Mouse (Mus musculus) ES-E14 (cell line): ENCODE measurements around the gene Map6. TPM values are rescaled to one million over a fixed set of nuclear protein-coding genes. Genes with fewer than 3 reads are reported as not detected.

Source experiments
- DNase-seq: peaks from one replicate; pipeline ENCODE4 v3.0.0-alpha.2; 2013; ENCODE audit warnings: low read depth, low spot score
- H3K27ac ChIP-seq: 2 replicates; pipeline ENCODE4 v1.5.1; 2012; ENCODE audit warnings: low read depth, mild to moderate bottlenecking, low read length, moderate library complexity, mixed read lengths; ENCODE audit not compliant: poor library complexity, insufficient read depth, severe bottlenecking
- H3K36me3 ChIP-seq: 2 replicates; pipeline ENCODE4 v1.6.1; 2012; ENCODE audit warnings: mild to moderate bottlenecking, low read length, moderate library complexity, mixed read lengths; ENCODE audit not compliant: control insufficient read depth, poor library complexity, insufficient read depth, severe bottlenecking
- H3K4me1 ChIP-seq, 2 experiments: fragments of 150-350 bp in 1 of 2; sonication (generic) in 1 of 2; 2 replicates each; pipeline ENCODE4 v1.6.1; 2012; ENCODE audit warnings: low read length in 2 of 2, mild to moderate bottlenecking in 1 of 2, mixed read lengths in 1 of 2; ENCODE audit not compliant: control insufficient read depth in 2 of 2, insufficient read depth in 2 of 2, poor library complexity in 1 of 2
- H3K4me3 ChIP-seq, 2 experiments: fragments of 150-350 bp in 1 of 2; sonication (generic) in 1 of 2; 2 replicates each; pipeline ENCODE4 v1.5.1; 2012; ENCODE audit warnings: low read length in 2 of 2, low read depth in 1 of 2, mild to moderate bottlenecking in 1 of 2, mixed read lengths in 1 of 2; ENCODE audit not compliant: insufficient read depth in 1 of 2, poor library complexity in 1 of 2, severe bottlenecking in 1 of 2
- H3K9ac ChIP-seq: 2 replicates; pipeline ENCODE4 v1.6.1; 2012; ENCODE audit warnings: low read depth, mild to moderate bottlenecking, low read length, mixed read lengths; ENCODE audit not compliant: poor library complexity, insufficient read depth, severe bottlenecking
- H3K9me3 ChIP-seq: fragments of 150-350 bp; sonication (generic); 2 replicates; pipeline ENCODE4 v1.6.1; 2012; ENCODE audit warnings: low read depth, mild to moderate bottlenecking, low read length; ENCODE audit not compliant: control insufficient read depth, insufficient read depth
- CHD2 ChIP-seq: IDR thresholded peaks from 2 replicates; pipeline ENCODE4 v1.6.1; 2014; ENCODE audit warnings: mild to moderate bottlenecking, low read depth, low read length, inconsistent platforms
- HCFC1 ChIP-seq: IDR thresholded peaks from 2 replicates; pipeline ENCODE4 v1.6.1; 2012; ENCODE audit warnings: low read length, inconsistent platforms, borderline replicate concordance; ENCODE audit not compliant: insufficient read depth
- MAFK ChIP-seq: IDR thresholded peaks from 2 replicates; pipeline ENCODE4 v1.6.1; 2014; ENCODE audit warnings: mild to moderate bottlenecking, low read depth, low read length, inconsistent platforms; ENCODE audit not compliant: insufficient read depth
- ZC3H11A ChIP-seq: IDR thresholded peaks from 2 replicates; pipeline ENCODE4 v1.6.1; 2012; ENCODE audit warnings: low read depth, mild to moderate bottlenecking, inconsistent platforms, low read length, borderline replicate concordance
- ZNF384 ChIP-seq: IDR thresholded peaks from 2 replicates; pipeline ENCODE4 v1.6.1; 2012; ENCODE audit warnings: low read depth, low read length, inconsistent platforms
- in situ Hi-C, 2 experiments: fragments of 600-800 bp; cut with MboI; formaldehyde crosslinking; loops; one replicate each; pipeline ENCODE4 v1.15.1; 2025; ENCODE audit warnings: low sequenced_read_pairs in 2 of 2, inconsistent platforms in 1 of 2; ENCODE audit not compliant: unreplicated experiment in 2 of 2
- total RNA-seq: library from RNA; depleted of rRNA; stranded (reverse); fragments of 300-350 nt; gene quantifications from 2 replicates; pipeline ENCODE4 v1.2.3, GENCODE M21; 2012

The Map6 gene
- total RNA-seq, 1 experiment, result 13.5 TPM

DNA sequence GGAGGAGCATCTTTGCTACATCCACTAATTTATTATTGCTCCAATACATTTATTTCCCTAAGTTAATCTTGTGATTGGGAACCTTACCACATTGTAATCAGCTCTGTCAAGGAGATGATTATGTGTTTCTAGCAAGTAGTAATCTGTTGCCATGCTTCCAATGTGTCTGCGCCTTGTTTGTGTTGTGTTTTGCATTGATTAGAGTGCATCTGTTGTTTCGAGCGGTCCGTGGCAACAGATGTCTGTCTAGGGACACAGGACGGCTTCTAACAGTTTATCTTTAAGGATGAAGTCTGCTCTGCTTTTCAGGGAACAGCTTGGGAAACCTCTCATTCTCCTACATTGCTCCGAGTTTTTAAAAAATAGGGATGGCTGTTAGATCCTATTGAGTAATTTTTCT is 7.9 kb downstream of the Map6 start:
- DNase-seq, result no peak
- Histone ChIP-seq H3K4me3 (no peak overlapping the region), H3K9me3 (no peaks in the 10 kb centered on the region), H3K27ac (no peak overlapping the region), H3K36me3 (0 out of 2 replicates have a peak, but pooled peaks cover 2% of the 10 kb centered on the region), H3K4me1 (peaks cover 0 to 10% of the 10 kb centered on the region in 2 experiments; a peak in 2 of 4 replicates), H3K9ac (no peak overlapping the region)
- in situ Hi-C loops, result no loop called here
- TF ChIP-seq ZNF384 (no peak), ZC3H11A (no peak), MAFK (no peak), HCFC1 (no peak)

GRCm38 (mm10) chr7:99276679-99277078 is 9.4 kb downstream of the Map6 start:
- DNase-seq, result no peak
- Histone ChIP-seq H3K9me3 (no peaks in the 10 kb centered on the region), H3K4me3 (no peak overlapping the region), H3K9ac (no peak overlapping the region), H3K36me3 (0 out of 2 replicates have a peak, but pooled peaks cover under 1% of the 10 kb centered on the region), H3K4me1 (peaks cover 0 to 2% of the 10 kb centered on the region in 2 experiments; a peak in 1 of 4 replicates), H3K27ac (no peak overlapping the region)
- in situ Hi-C loops, result no loop called here
- TF ChIP-seq ZC3H11A (no peak), HCFC1 (no peak), MAFK (no peak), ZNF384 (no peak), CHD2 (no peak)

DNA sequence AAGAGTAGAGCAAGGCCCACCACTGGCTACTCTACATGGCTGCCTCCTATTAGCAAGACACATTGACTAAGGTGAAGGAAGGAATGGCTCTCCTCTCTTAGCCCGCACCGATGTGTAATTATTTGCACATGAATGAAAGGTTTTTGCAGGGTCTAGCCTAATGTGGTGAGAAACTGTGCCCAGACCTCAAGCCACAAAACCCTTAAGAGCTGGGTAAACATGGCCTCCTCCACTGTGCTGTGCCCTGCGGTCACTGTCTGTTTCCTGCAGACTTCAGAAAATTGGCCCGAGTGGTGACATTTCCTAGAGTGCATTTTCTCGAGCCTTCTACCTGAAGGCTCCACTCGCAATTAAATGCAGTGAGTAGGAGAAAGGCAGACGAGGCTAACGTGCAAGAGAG is 11.1 kb downstream of the Map6 start:
- DNase-seq, result no peak
- no peak for TF ChIP-seq ZC3H11A
- TF ChIP-seq ZNF384, result no peak
- no peak for TF ChIP-seq MAFK
- TF ChIP-seq HCFC1, result no peak
- TF ChIP-seq CHD2, result no peak

GRCm38 (mm10) chr7:99279586-99279985 is 12.3 kb downstream of the Map6 start:
- in situ Hi-C loops, result no loop called here
- no peaks in the 10 kb centered on the region for H3K9me3 ChIP-seq
- no peak overlapping the region for H3K9ac ChIP-seq
- H3K36me3 ChIP-seq, result no peaks in the 10 kb centered on the region
- no peak for TF ChIP-seq CHD2
- no peak for DNase-seq
- H3K4me3 ChIP-seq, result no peak overlapping the region
- H3K4me1 ChIP-seq, result peaks cover 0 to 2% of the 10 kb centered on the region in 2 experiments; a peak in 1 of 4 replicates
- no peak overlapping the region for H3K27ac ChIP-seq

More for the DNA sequence above, 11.1 kb downstream of the Map6 start:
- Histone ChIP-seq H3K9ac (no peak overlapping the region), H3K9me3 (no peaks in the 10 kb centered on the region), H3K27ac (no peak overlapping the region), H3K36me3 (no peaks in the 10 kb centered on the region), H3K4me1 (peaks cover 0 to 2% of the 10 kb centered on the region in 2 experiments; a peak in 1 of 4 replicates), H3K4me3 (no peak overlapping the region)
- in situ Hi-C loops, result no loop called here

DNA sequence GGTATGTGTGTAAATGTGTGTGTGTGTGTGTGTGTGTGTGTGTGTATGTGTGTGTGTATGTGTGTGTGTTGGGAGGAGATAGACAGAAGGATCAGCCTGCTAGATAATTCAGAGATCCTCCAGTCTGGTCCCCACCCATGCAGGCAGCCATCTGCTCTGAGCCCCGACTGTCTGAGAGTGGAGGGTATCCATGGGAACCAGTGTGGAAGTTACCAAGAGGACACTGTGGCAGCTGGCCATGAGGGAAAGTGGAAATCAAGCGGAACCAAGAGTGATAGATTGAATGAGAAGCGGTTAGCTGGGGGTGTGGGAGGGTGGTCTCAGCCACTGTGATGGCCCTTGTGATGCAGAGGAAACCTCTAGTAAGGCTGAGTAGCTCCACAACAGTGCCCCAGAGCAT is 20.0 kb downstream of the Map6 start:
- H3K4me1 ChIP-seq, result no peaks in the 10 kb centered on the region; a peak in 1 of 4 replicates
- no peak overlapping the region for H3K27ac ChIP-seq
- H3K9me3 ChIP-seq, result no peaks in the 10 kb centered on the region
- in situ Hi-C loops, result no loop called here
- DNase-seq, result no peak
- no peaks in the 10 kb centered on the region for H3K36me3 ChIP-seq
- TF ChIP-seq ZNF384 (no peak), HCFC1 (no peak), CHD2 (no peak), ZC3H11A (no peak), MAFK (no peak)
- no peak overlapping the region for H3K4me3 ChIP-seq
- no peak overlapping the region for H3K9ac ChIP-seq
